ENCODE assay signal across 13 mouse cellular contexts in the genomic region with DNA sequence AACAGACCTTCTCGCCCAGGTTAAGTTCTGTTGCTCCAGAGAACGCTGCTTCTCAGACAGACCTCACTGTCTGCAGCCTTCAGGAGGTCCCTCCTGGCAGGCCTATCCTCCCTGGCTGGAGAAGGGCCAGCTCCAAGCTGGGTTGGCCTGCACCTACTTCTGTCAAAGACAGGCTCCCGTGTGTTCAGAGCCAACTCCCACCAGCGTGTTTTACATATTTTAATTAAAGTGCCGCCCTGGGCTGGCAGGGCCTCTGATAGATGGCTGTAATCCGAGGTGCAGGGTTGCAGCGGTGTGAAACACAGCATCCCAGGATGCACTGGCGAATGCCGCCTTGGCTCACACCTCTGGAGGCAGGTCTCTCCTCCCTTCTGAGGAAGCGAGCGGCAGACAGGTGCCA. TPM values are rescaled to one million over a fixed set of nuclear protein-coding genes. Genes with fewer than 3 reads are reported as not detected.
A peak's percentile ranks its signal among the peaks of the same experiment; 100 is the strongest.
DNase-seq lines count a peak whose midpoint lies in the region; ATAC-seq and TF ChIP-seq lines count a peak whose summit lies in the region.
"Had no signal": no experiment of that assay in that cellular context is flagged by ENCODE, and none has a peak within 500 bp of the region (broad histone marks: within the 10 kb centered on the region; RNA-seq: fewer than 3 reads in every experiment).

No protein-coding gene starts in this region.

- no peak overlapping the region for H3K9ac ChIP-seq in heart, postnatal 0 days (replicated peaks; ENCODE audit: low read depth, low read length)
- H3K9ac ChIP-seq in hindbrain, embryonic 16.5 days (ENCODE audit: low read depth, low read length) = peak overlapping the region; percentile 21; the same call in 1 of the 2 replicates
- H3K9ac ChIP-seq: embryonic facial prominence, embryonic 12.5 days; lung, embryonic 15.5 days had no signal

- 29% methylated on average over 11 of the region's 11 CpGs for WGBS in heart, postnatal 0 days
- 21% methylated on average over 11 of the region's 11 CpGs for WGBS in hindbrain, embryonic 16.5 days

- 0 out of 2 replicates have a peak, but pooled peaks cover 12% of the 10 kb centered on the region for H3K4me1 ChIP-seq in heart, postnatal 0 days (ENCODE audit: control insufficient read depth, insufficient read depth)
- peaks cover 7% of the 10 kb centered on the region for H3K4me1 ChIP-seq in hindbrain, embryonic 16.5 days (ENCODE audit: control insufficient read depth, insufficient read depth, low read depth, low read length)

- no peaks in the 10 kb centered on the region for H3K27me3 ChIP-seq in heart, postnatal 0 days (ENCODE audit: control insufficient read depth, insufficient read depth, low read length)
- no peaks in the 10 kb centered on the region for H3K27me3 ChIP-seq in hindbrain, embryonic 16.5 days (replicated peaks; ENCODE audit: control insufficient read depth, insufficient read depth, low read length)
- H3K27me3 ChIP-seq: embryonic facial prominence, embryonic 12.5 days had no signal

- no peak overlapping the region for H3K4me2 ChIP-seq in heart, postnatal 0 days (ENCODE audit: low read depth, low read length)
- H3K4me2 ChIP-seq in hindbrain, embryonic 16.5 days (ENCODE audit: low read length) = peak overlapping the region; percentile 11; the same call in 1 of the 2 replicates
- H3K4me2 ChIP-seq: embryonic facial prominence, embryonic 12.5 days; lung, embryonic 15.5 days had no signal

- TF ChIP-seq EP300 in heart, postnatal 0 days (IDR thresholded peaks at IDR 0.05; ENCODE audit: low read depth) = no peak

- H3K27ac ChIP-seq in heart, postnatal 0 days (ENCODE audit: low read depth) = no peak overlapping the region
- peak overlapping the region; percentile 74 for H3K27ac ChIP-seq in hindbrain, embryonic 16.5 days (ENCODE audit: low read depth, low read length)
- H3K27ac ChIP-seq: embryonic facial prominence, embryonic 12.5 days; left cerebral cortex, adult 2 months; lung, embryonic 15.5 days had no signal

- intact Hi-C loops in heart, postnatal 14 days (cut with DNase I) = no loop called here

- H3K9me3 ChIP-seq in heart, postnatal 0 days (replicated peaks; ENCODE audit: control insufficient read depth, low read length) = no peaks in the 10 kb centered on the region
- no peaks in the 10 kb centered on the region for H3K9me3 ChIP-seq in hindbrain, embryonic 16.5 days (ENCODE audit: control insufficient read depth, low read length)
- H3K9me3 ChIP-seq: embryonic facial prominence, embryonic 12.5 days; lung, embryonic 15.5 days had no signal

- no peak overlapping the region for H3K4me3 ChIP-seq in heart, postnatal 0 days (ENCODE audit: low read depth, low read length)
- no peak overlapping the region for H3K4me3 ChIP-seq in hindbrain, embryonic 16.5 days (ENCODE audit: low read length)
- H3K4me3 ChIP-seq: embryonic facial prominence, embryonic 12.5 days; left cerebral cortex, adult 2 months; lung, embryonic 15.5 days had no signal

- ATAC-seq in heart, postnatal 0 days (ENCODE audit: insufficient read depth, low read depth) = peak; percentile 39; the same call in 1 of the 2 replicates
- peak; percentile 79 for ATAC-seq in hindbrain, embryonic 16.5 days
- no peak for ATAC-seq in frontal cortex, adult (ENCODE audit: low TSS enrichment)

- no peaks in the 10 kb centered on the region for H3K36me3 ChIP-seq in heart, postnatal 0 days (replicated peaks; ENCODE audit: control insufficient read depth, insufficient read depth, low read length)
- no peaks in the 10 kb centered on the region for H3K36me3 ChIP-seq in hindbrain, embryonic 16.5 days (ENCODE audit: control insufficient read depth, insufficient read depth, low read length)
- H3K36me3 ChIP-seq: embryonic facial prominence, embryonic 12.5 days; lung, embryonic 15.5 days had no signal

- no peak for TF ChIP-seq CTCF in heart, postnatal 0 days (IDR thresholded peaks at IDR 0.05; ENCODE audit: low read depth)

- no peak for DNase-seq in heart, postnatal 0 days (ENCODE audit: low spot score)
- no peak for DNase-seq in heart, postnatal 14 days
- DNase-seq in brain, adult 2 months (ENCODE audit: low read depth, low spot score) = peak; percentile 36
- peak; percentile 84 to 87 for DNase-seq in cerebellum, postnatal 14 days
- no peak for DNase-seq in adrenal gland, adult 18-20 months (ENCODE audit: low spot score in 2 of 2)
- DNase-seq in adrenal gland, postnatal 4 days (ENCODE audit: low spot score in 2 of 2) = no peak
- DNase-seq: adrenal gland, postnatal 10 days had no signal

RNA-seq across cellular contexts. Expression of a gene that starts 5.5 kb away (rescaled TPM):
- total RNA-seq in heart, postnatal 0 days (2014; rRNA removed; ENCODE audit: low replicate concordance) = not detected in 2 replicates
- not detected in 2 replicates for polyA plus RNA-seq in heart, postnatal 0 days (2015; fragmentation: Nextera tagmentation; extraction: Ambion mirVana)
- total RNA-seq in heart, postnatal 14 days (2021) = not detected
- 0.13 TPM in 1 of 2 replicates, not detected in the other for polyA plus RNA-seq in hindbrain, embryonic 16.5 days (2015; fragmentation: Nextera tagmentation; extraction: Ambion mirVana)
- not detected for total RNA-seq in adrenal gland, adult 18-20 months (2021)
- total RNA-seq in adrenal gland, postnatal 4 days (2021) = not detected
- total RNA-seq: adrenal gland, postnatal 10 days; left cerebral cortex, adult 2 months had no signal
- polyA plus RNA-seq: stomach, embryonic 16.5 days had no signal

Comparison
In these comparisons a context has a peak if more than half of its experiments do, and no peak if none do; other contexts are left out.
1. DNase-seq: peak in brain, adult 2 months (single experiment) and cerebellum, postnatal 14 days (2 of 2); none in heart, postnatal 0 days (single experiment), heart, postnatal 14 days (0 of 2), adrenal gland, adult 18-20 months (0 of 2) and adrenal gland, postnatal 4 days (0 of 2).